Mouse (Mus musculus): ENCODE data around the gene Olfr641.

The Olfr641 gene

DNA sequence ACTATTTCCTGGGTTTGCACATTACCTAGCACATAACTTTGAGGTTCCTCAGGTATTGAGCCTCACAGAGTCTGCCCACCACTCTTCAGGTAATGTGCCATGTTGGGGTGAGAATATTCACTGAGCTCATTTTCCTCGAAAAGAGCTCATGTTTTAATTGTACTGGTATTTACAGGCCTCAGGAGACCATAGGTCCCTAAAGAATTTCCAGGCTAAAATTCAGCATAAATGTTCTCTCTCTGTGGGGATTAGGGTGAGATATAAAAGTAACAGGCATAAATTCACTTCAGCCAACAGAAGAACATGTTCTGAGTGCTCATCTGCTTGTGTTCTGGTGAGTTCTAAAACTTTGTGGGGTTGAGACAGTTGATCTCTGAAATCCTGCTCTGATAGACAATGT, at the start of gene Olfr641:
Olfr641 (plus strand) TSS at position 301 of the 400 bp plus-strand sequence.
- no peak for DNase-seq (ENCODE audit: low read depth, low spot score)

DNA sequence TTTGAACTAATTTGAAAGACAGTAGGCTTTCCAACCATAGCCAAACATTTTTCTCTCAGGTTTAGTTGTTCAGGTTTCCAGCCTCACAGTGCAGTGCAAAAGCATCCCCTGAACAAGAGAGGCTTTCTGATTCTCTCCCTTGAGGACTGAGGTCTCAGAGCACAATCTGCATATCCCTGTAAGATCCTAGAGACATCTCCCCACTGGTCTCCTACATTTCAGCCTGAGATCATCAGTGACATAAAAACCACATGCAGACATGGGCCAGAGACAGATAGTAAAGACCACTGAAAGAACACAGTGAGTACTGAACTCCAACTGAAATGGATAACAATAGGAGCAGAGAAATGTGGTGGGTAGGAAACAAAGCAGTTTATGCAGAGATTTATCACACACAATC, 36.8 kb upstream of the Olfr641 start, which contains the start of gene Olfr638:
Olfr638 (plus strand) TSS at position 301 of the 400 bp plus-strand sequence.
- no peak for DNase-seq (ENCODE audit: low read depth, low spot score)

DNA sequence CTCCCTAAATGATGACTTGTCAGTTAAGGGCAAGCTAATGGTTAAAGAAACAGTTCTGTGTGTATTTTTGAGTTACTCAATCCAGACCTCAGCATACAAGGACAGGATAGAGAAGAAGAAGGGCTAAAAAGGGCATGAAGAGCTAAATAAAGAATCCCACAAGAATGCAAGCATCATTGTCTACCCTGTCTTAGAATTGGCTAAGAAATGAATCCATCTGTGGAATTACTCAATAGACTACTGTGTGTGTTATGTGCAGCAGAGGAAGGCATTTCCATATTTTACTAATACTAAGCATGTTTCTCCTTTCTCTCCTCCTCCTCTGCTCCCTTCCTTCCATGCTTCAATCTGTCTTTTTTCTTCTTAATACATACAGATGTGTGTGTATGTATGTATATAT, 36.1 kb upstream of the Olfr641 start:
- no peak for DNase-seq (ENCODE audit: low read depth, low spot score)

DNA sequence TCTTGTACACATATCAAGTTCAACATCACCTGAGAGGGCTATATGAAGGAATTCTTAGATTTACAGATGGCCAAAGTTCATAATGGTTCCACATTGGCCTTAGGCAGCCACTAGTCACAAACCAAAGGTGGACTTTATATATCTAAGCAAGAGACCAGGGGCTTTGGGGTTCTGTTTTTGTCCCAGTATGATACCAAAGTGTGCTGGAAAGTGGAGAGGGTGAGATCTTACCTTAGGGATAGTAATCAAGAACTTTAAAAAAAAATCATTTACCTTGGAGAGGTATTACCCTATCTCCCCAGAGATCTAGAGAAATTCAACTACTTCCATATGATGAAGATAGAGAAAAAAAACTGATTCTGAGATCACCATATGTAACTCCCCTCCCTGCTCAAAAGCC, 18.0 kb upstream of the Olfr641 start, which contains the start of gene Olfr639:
Olfr639 (minus strand) TSS at position 101 of the 400 bp plus-strand sequence.
- no peak for DNase-seq (ENCODE audit: low read depth, low spot score)

DNA sequence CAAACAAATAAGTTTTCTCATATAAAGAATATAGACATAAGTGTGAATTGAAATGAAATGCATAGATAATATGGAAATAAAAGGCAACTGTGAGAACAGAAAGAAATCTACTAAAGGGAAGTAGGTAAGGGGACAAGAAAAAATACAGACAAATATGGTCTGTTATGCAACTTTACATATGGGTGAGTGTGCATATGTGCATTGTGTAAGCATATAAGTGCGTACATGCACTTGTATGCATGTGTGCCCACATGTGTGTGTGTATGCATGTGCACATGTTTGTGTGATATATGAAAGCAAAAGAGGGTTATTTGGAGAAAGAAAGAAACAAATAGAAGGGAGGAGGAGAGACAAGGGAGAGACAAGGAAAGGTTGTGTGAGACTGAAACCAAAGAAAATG, 16.3 kb upstream of the Olfr641 start:
- DNase-seq (ENCODE audit: low read depth, low spot score) = no peak

DNA sequence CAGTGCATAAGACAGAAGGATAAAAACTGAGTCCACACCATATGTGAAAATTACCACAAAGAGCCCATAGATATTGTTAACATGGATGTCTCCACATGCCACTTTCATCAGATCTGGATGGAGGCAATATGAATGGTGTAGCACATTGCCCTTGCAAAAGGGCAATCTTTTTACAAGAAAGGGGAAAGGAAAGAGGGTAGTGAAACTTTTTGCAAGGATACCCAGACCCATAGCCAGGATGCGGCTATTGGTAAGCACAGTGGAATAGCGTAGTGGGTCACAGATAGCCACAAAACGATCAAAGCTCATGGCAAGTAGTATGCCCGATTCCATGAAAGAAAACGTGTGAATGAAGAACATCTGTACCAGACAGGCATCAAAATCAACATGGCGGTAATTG, 13.6 kb upstream of the Olfr641 start:
- DNase-seq (ENCODE audit: low read depth, low spot score) = no peak

DNA sequence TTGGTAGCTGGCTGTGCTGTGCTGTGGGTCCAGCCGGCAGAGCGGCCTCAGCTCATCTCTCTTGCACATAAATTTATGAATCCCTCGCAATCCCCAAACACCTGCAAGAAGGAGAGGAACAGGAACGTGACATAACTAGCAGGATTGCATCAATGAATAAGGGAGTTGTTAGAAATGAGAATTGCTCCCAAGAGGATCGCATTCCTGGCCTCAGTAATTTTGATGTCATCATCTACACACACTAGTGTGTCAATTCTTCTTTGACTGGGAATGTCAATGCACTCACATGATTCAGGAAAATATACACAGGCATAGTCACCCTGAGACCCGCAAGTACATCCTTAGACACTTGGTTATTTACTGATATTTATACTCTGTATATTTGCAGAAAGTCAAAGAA, 9.8 kb upstream of the Olfr641 start, which contains the start of gene Olfr640:
Olfr640 (minus strand) TSS at position 101 of the 400 bp plus-strand sequence.
- no peak for DNase-seq (ENCODE audit: low read depth, low spot score)

DNA sequence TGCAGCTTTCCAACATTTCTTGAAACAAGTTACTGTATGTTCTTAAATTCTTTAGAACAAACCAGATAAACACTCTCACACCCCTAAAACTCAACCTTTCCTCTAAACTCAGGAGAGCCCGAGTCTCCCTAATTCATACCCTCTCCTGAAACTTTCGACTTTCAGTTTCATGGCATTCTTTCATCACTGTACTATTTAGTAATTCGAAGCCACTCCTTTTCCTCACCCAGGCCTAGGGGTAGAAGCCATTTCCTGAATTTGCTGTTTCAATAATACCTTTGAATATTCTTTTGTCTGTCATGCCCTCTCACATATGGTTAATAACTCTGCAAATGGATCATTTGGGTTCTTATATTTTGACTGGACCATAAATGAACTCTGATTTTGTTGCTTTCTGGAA, 8.3 kb upstream of the Olfr641 start:
- no peak for DNase-seq (ENCODE audit: low read depth, low spot score)

DNA sequence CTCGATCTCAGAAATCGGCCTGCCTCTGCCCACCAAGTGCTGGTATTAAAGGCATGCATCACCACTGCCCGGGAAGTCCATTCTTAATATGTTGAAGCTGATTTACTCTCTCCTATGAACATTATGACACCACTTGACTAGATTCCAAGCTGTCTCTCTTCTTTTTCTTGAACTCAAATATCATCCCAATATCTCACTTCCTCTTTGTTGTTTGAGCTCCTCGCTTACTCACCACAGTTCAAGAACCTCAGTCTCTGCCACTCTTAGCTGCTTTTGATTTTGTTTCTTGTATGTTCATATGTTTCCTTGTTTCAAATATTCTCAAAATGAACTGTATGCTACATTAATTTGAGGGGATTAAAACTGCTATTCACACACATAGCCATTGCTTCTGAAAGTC, 15.5 kb downstream of the Olfr641 start:
- DNase-seq (ENCODE audit: low read depth, low spot score) = no peak

DNA sequence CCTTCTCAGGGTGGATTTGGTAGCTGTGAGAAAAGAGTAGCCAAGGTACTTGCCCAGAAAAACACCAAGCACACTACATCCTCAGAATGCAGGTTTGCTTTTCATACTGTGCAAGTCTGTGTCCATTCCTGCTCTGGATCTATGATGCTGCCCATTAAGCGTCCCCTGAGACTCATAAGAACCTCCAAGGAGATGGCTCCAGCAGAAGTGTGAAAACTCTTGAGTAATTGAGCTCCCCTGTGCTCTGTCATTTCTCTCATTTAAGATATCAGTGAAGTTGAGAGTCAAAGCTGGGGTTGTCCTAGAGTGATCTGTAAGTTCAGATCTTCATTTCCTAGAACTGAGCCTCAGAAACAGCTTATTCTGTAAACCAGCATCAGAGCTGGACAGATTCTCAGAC, 17.3 kb downstream of the Olfr641 start, which contains the start of gene Olfr642:
Olfr642 (minus strand) TSS at position 101 of the 400 bp plus-strand sequence.
- no peak for DNase-seq (ENCODE audit: low read depth, low spot score)

DNA sequence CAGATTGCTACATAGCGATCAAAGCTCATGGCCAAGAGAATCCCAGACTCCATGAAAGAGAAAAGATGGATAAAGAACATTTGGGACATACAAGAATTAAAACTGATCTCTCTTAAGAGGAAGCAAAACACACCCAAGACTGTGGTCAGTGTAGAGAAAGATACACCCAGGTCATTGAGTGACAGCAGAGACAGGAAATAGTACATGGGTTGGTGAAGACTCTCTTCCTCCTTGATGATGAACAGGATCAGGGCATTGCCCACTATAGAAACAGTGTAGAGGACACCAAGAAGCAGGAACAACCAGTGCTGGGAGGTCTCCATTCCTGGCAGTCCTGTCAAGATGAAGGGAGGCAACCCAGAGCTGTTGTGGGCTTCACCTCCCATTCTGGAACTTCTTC, 24.0 kb downstream of the Olfr641 start:
- no peak for DNase-seq (ENCODE audit: low read depth, low spot score)

DNA sequence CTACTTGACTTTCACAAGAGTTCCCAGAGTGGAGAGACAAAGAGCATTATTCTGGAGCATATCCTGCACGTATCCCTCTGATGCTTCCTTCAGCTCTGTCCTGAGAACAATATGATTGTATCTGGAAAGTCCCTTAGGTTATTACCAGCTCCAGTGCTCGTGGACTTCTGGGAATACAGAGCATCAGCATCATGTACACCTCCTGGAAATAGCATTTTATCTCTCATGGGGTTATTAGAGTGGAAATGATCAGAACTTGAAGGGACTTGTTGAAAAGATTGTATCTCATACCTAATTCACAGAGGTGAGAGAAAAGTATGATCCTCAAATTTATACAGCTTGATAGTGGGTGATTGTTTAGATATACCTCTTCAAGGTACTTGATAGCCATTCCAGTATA, 26.1 kb downstream of the Olfr641 start, which contains the start of gene 4930516K23Rik:
4930516K23Rik (minus strand) TSS at position 101 of the 400 bp plus-strand sequence.
- no peak for DNase-seq (ENCODE audit: low read depth, low spot score)

DNA sequence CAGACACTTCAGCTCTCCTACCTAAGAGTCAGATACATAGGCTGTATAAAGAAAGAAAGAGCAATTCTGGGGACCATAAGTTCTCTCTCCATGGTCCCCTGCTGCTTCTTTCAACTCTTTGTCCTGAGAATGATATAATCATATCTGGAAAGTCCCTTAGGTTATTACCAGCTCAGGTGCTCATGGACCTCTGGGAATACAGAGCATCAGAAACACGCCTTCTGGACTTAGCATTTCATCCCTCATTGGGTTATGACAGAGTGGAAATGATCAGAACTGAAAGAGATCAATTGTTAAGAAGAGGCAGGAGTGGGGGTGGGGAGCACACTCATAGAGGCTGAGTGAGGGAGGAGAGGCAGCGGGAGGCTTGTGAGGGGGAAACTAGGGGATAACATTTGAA, 36.5 kb downstream of the Olfr641 start, which contains the start of gene Olfr644:
Olfr644 (minus strand) TSS at position 101 of the 400 bp plus-strand sequence.
- DNase-seq (ENCODE audit: low read depth, low spot score) = no peak

DNA sequence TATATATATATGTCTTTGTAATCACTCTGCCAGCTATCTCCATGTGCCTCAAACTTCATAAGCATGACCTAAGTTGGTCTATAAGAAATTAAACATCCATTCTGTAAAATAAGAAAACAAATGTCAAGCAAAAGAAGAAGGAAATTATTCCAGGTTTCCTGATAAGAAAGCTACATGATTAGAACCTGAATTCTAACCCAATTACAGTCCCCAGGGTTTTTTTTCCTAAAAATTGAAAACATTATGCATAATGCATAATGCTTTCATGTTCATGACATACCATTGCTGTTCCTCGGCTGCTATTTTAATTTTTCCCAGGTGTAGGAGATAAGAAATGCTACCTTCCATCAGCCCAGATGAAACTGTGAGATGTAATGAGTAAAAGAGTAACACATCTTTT, 50.1 kb downstream of the Olfr641 start, which contains the start of gene Olfr645:
Olfr645 (minus strand) TSS at position 101 of the 400 bp plus-strand sequence.
- no peak for DNase-seq (ENCODE audit: low read depth, low spot score)

All from A20 (cell line).